Mouse (Mus musculus): Measurements from ENCODE around the gene Ints6.
"Not testable (repeated sequence)": the region's sequence is repeated elsewhere in the genome, so short reads cannot be mapped to it uniquely, and the experiment has no call there.

Gene Ints6

DNA sequence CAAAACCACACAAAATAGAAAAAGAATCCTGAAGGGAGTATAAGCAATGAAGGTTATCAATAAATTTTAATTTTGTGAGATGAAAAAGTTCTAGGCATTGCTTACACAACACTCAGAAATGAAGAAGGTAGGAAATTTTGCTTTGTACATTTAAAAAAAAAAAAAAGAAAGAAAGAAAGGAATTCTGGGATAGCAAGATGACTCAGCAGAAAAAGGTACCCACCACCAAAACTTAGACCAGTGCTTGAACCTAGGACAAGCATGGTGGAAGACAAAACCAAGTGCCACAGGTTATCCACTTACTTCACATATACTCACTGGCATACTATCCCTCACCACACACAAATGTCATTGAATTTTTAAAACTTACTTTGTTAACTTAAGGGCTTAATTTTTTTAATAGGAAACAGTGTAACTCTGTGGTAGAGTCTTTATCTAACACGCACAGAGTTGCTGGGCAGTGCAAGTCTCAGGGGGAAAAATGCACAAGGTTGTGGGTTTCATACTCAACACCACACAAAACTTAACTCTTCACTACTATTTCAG is 5.8 kb downstream of the Ints6 start:
- DNase-seq (ENCODE audit: low read depth, low spot score) = no peak

DNA sequence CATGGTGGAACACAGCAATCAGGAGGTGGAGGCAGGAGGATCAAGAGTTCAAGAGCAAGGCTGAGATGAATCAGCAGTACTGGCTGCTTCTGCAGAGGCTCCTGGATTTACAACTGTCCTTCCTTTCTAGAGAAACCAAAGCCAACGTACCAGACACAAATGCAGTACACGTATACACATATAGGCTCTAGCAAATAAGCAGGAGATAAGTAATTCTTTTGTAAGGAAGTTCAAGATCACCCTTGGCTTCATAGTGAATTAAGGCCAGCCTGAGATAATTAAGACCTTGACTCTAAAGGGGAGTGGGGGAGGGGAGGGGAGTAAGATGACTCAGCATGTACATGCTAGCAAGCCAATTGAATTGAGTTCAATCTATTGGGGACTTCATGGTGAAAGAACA is 9.5 kb downstream of the Ints6 start:
- DNase-seq (ENCODE audit: low read depth, low spot score) = peak; percentile 59

DNA sequence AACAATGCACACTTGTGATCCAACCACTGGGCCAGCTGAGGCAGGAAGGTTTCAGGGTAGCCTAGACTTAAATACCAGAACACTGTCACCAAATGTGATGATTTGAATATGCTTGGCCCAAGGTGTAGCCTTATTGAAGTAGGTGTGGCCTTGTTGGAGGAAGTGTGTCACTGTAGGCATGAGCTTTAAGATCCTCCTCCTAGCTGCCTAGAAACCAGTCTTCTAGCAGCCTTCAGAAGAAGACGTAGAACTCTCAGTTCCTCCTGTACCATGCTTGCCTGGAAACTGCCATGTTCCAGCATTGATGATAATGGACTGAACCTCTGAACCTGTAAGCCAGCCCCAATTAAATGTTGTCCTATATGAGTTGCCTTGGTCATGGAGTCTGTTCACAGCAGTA is 25.3 kb downstream of the Ints6 start:
- no peak for DNase-seq (ENCODE audit: low read depth, low spot score)

DNA sequence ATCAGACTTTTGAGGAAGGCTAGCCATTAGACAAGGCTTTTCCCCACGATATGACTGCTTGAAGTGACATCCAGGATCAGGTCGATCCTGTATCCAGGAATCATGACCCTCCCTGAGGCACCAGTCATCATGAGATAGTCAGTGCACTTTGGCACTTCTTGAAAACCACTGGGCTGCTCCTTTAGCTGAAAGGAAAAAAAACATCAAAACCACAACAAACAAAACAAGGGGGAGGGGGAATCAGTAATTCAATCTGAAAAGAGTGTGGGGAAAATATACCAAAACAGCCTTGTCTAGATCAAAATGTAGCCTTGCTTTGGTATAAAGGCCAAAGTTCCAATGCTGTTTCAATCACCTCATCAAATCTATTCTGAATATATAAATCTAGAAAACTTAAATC is 27.3 kb downstream of the Ints6 start:
- DNase-seq (ENCODE audit: low read depth, low spot score) = no peak

DNA sequence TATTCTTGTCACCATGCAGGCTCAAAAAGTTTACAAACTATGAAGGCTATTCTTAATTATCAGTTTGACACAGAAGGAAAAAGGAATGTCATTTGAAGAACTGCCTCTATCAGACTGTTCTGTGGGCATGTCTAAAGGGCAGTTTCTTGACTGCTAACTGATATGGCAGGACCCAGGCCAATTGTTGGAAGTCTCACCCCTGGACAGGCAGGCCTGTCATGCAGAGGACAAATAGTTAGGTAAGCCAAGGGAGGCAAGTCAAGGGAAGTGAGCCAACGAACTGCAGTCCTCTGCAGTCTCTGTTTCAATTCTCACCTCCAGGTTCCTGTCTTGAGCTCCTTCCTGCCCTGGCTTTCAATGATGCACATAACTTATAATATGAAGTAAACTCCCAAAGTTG is 29.1 kb downstream of the Ints6 start:
- DNase-seq (ENCODE audit: low read depth, low spot score) = no peak

DNA sequence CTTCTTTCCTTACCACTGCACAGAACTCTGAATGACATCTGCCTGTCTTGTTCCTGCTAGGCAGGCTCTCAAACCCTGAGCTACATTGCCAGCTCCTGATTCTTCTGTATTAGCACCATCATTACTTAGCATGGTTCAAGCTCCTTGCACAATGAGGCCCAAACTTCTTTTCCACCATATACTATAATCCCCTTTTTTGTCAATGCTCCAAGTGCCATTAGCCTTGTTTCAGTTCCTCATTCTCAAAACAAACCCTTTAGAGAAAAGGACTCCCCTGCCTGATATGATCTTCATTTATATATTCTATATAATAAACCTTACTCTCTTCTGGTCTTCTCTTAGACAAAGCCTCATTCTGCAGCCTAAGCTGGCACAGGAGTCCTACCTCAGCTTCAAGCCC is 36.4 kb downstream of the Ints6 start:
- DNase-seq (ENCODE audit: low read depth, low spot score) = no peak

DNA sequence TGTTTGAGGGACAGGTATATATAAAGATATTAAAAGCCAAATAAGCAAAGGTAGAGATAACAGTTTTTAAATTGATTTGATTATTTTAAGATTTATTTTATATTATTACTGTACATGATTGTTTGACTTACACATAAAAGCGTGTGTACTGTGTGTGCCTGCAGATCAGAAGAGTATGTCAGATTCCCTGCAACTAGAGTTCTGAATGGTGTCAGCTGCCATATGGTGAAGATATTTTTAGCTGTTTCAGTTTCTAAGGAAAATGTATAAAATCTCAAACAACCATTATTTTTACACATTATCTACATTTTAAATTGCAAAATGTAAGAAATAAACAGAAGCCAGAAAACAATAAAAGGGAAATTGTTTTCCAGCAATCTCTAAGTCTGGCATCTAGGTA is 39.3 kb downstream of the Ints6 start:
- no peak for DNase-seq (ENCODE audit: low read depth, low spot score)

DNA sequence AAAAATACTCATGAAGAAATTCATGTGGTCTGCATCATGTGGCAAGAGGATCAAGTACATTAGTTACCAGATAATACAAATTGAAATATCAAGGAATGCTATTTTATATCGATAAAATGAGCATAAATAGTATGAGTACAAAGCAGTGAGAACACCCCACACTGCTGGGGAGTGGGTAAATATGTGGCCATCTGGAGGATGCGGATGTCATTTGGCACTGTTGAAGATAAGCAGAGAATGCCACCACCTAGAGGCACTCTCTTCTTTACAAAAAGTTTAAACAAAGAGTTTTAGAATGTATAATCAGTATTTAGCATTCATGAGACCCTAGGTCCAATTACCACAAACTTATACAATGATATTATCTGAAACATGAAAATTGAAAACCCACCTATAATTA is 42.8 kb downstream of the Ints6 start:
- no peak for DNase-seq (ENCODE audit: low read depth, low spot score)

DNA sequence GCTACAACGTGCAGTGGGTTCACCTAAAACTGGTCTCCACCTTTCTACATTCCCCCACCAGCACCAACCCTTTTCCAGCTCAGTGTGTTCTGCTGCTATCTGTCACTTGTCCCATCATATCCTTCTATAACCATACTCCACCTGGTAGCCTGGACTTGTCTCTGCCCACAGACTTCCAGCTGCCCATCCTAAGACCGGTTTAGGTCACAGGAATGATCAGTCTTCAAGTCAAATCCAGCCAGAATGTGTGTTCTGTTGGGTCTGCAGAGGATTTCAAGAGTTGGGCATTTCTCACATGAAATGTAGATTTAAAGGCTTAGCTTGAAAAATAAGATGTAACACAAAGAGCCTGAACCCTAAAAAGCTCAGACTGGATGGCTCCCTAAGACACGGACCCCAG is 87.3 kb downstream of the Ints6 start:
- no peak for DNase-seq (ENCODE audit: low read depth, low spot score)

DNA sequence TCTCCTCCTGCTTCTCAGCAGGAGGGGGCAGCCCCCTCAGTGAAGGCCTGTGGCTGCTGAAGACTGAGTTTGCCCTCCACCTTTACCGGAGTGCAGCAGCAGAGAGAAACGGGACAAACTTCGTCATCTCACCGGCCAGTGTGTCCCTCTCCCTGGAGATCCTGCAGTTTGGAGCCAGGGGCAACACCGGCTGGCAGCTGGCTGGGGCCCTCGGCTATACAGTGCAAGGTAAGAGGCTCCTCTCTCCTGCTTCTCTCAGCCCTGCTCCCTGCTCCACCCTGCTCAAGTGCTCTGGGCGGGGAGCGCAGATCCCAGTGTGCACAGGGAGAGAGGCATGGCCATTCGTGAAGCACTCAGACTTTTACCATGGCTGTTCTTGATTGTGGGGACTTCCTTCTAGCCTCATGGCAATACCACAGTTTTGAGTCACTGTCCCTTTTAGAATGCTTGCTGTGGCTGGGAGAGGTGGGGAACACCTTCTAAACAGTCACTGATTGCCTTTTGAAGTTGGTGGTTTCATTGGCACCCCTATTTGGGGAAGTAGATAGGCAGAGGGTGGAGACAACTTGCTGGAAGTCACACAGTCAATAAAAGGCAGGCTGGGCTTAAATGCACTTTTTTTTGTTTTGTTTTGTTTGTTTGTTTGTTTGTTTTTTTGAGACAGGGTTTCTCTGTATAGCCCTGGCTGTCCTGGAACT is 95.8 kb downstream of the Ints6 start:
- peak; percentile 6 for DNase-seq (ENCODE audit: low read depth, low spot score)

DNA sequence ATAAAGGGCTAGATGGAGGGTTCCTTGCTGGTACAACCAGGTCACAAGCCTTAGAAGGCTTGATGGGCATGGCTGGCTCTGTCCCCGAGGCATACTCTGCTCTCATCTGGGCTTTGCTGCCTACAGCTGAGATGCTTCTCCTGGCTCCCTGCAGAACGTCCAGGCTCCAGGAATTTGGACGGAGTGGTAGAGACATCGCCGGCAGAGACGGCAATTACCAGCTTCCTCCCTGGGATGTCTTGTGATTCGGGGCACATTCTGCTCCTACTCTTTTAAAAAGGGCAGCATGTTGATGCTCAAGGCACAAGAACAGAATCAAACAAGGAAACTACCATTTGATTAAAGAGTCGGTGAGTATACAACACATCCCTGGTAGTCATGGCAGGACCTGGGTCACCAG is 97.6 kb downstream of the Ints6 start, which contains the start of gene Serpine3:
Gene Serpine3, plus strand, starts transcription at position 301 of the 400 bp plus-strand sequence.
- no peak for DNase-seq (ENCODE audit: low read depth, low spot score)

DNA sequence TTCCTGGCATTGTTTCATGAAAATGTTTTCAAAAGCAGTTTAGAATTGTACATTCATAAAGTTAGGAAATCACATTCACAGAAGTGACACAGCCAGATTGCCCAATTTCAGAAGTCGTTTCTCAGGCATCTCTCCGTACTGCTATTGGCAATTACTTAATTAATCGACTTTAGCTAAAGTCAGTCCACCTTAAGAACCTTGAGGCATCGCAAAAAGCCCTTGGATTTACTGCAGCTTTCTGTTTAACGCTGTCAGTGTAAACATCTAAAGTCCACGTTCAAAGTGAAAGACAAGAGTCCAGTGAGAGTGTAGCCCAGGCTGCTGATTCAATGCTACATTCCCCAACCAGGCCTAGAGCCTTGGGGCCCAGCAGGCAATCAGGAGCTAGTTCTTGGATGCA is 98.6 kb downstream of the Ints6 start:
- DNase-seq (ENCODE audit: low read depth, low spot score) = no peak

DNA sequence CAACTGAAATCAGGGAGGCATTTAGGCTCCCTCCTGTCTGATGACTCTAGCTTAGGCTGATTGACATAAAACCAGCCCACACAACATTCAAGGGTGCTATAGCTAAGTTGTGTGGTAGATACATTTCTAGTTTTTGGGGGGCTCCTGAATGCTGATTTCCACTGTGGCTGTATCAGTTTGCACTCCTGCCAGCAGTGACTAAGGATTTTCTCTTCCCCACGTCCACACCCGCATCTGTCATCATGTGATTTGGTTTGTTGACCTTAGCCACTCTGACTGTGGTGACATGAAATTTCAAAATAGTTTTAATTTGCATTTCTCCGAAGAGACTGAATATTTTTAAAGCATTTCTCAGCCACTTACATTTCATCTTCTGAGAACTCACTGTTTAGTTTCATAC is 103.5 kb downstream of the Ints6 start:
- no peak for DNase-seq (ENCODE audit: low read depth, low spot score)

DNA sequence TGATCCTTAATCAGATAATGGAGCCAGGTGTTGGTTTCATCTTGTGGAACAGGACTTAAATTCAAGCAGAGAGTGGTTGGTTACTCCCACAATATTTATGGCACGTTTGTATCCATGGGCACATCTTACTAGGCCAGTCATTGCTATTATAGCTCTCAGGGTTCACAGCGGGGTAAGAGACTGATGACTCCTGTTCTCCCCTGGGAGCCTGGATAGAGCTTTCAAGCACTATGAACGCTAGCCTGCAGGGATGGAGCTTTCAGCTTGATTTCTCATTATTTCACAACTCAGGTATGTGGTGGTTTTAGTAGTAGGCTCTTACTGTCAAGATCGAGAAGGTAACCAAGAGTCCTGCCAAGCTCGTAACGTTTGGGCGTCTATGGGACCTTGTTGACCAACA is 105.0 kb downstream of the Ints6 start:
- DNase-seq (ENCODE audit: low read depth, low spot score) = no peak

DNA sequence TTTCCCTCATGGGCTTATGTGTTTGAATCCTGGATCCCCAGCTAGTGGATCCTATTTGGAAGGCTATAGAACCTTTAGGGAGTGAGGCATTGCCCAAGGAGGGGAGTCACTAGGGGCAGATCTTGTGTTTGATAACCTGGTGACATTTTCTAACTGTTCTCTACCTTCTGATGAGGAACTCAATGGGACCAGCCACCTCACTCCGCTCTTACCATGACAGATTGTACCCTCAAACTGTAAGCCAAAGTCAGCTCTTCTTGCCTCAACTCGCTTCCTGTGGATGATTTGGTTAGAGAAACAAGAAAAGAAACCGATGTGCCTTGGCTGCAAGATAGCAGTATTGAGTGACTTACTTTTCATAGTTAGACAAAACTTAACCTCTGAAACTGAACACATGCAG is 109.2 kb downstream of the Ints6 start:
- no peak for DNase-seq (ENCODE audit: low read depth, low spot score)

DNA sequence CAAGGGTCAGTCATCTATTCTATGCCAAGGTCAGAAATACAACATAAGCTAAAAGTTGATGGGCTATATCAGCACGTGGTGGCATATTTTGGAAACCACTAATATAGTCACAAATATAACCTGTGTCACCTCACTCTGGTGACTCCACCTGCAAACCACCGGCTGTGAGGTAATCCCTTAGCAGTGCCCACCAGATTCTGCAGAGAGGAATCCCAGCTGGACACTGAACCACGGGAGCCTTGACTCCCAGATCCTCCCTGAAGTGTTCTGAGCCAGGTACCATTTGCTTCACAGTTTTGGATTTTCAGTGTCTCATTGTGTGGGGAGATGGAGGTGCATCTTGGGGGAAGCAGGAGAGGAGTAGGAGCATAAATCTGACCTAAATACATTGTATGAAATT is 110.6 kb downstream of the Ints6 start:
- DNase-seq (ENCODE audit: low read depth, low spot score) = no peak

DNA sequence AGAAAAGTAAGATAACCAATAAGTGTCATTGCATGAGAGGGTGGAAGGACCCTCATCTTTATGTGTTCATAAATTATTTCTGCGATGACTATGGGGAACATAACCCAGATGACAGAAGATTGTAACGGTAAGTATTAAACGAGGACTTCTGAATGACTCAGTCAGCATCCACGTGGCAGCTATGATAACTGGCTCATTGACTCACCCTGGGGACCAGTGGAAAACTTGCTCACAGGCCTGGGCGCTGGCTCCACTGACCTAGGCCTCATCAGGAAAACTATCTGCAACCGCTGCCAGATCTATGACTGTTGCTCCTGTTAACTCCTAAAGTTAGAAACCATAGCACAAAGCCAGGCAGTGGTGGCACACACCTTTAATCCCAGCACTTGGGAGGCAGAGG is 112.6 kb downstream of the Ints6 start:
- no peak for DNase-seq (ENCODE audit: low read depth, low spot score)

DNA sequence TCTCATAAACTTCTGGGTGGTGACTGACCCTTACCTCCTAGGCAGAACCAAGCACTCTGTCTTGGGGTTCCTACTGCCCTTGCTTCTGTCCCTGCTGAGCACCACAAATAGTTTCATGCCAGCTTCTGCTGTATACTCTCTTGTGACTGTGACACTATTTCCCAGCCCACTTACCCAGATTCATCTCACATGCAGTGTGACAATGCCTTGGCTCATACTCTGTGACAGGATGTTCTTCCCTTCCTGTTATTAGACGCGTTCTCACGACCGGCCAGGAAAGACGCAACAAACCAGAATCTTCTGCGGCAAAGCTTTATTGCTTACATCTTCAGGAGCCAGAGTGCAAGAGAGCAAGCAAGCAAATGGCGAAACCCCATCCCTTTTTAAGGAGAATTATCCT is 118.6 kb downstream of the Ints6 start:
- not testable (repeated sequence) for DNase-seq (ENCODE audit: low read depth, low spot score)

DNA sequence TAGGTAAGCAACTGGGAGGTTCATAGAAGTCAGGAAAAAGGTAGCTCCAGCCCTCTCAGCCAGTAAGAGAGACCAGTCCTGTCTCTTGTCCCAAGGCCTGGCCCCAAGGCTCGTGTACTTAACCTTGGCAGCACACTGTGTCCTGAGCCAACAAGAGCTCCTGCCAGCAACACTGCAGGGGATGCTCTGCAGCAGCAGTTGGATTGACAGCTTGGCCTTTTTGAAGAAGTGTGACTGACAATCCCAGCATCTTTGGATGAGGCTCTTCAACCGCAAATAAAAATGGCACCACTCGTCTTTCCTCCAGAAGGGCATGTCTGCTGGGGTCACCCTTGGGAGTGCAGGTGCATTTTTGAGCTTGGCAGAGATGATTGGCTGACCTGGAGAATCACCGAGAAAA is 120.6 kb downstream of the Ints6 start:
- no peak for DNase-seq (ENCODE audit: low read depth, low spot score)

DNA sequence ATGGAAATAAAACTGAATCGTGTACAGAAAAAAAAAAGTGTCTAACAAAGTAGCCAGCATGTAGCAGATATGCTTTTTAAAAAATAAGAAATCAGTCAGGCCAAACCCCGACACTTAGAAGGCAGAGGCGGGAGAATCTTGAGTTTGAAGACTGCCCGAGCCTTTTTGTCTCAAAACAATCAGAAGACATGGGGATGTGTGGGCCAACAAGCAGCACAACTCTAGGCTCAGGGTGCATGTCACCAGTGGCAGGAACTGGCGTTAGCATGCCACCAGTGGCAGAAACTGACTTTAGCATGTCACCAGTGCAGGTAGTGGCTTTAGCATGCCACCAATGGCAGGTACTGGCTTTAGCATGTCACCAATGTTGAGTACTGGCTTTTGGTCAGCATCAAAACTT is 121.4 kb downstream of the Ints6 start:
- DNase-seq (ENCODE audit: low read depth, low spot score) = no peak

DNA sequence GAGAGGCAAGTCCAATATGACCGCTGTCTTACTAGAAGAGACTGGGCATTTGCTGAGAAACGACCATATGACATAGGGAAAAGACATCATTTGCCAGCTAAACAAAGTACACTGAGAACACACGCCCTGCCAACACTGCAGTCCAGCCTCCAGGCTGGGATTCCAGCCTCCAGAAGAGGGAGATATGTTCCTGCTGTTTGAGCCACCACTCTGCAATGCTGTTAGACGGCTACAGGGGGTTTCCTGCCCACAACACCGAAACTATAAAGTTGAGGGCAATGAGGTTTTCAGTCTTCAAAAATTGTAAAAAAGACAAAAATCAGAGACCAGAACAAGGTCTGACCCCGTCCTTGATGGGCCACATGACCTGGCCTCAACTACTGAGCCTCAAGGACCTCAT is 121.9 kb downstream of the Ints6 start:
- no peak for DNase-seq (ENCODE audit: low read depth, low spot score)

DNA sequence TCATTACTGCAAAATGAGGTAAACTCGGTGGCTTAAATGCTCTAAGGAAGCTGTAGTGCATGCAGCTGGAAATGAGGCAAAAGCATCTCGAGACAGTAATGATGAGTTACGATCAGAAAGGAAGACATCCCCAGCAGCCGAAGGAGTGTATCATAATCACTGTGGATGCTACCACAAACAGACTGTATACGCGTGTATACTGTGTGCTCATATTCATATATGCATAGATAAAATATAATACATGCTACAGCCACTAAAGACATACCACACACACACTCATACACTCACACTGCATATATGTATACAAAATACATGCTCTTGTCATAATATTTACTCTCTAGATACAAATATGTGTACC is 122.6 kb downstream of the Ints6 start:
- DNase-seq (ENCODE audit: low read depth, low spot score) = no peak

DNA sequence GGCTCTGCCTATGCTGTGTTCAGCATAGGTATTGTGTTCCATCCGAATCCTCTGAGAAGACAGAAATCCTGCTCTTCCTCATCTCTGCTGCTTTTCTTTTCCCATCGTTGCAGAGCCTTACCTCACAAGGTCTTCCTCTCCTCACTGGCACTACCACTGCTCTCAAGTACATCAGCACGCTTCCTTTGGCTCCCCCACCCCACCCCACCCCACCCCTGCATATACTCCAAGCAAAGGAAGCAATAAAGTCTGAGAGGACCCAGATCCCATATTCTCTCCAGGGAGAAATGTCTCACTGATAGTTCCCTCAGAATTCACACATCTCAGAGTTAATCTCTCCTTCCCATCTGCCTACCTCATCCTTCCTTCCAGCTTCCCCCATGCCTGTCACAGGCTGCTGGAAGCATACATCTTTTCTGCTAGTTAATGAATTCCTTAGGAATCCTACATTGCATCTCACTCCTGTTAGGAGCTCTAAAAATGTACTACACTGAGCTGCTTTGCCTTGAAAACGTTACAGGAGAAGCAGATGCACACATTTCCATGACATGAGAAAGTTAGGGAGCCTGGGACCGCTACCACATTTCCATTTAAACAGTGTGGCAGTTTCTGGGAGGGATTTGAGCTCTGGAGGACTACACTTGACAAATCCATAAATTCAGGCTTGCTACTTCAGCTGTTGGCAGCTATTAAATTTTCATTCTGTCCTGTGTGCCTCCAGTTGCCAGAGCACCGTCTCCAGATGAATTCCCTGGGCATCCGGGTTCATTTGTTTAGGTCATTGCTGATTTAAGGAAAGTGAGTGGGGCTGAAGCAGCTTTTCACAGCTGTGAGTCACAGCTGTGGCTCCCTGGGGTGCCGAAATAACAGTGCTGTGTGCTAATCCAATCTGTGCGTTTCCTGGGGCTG is 123.3 kb downstream of the Ints6 start:
- DNase-seq (ENCODE audit: low read depth, low spot score) = no peak
